Mouse (Mus musculus): ENCODE data around the gene Dcdc2a. TPM values are rescaled to one million over a fixed set of nuclear protein-coding genes. Genes with fewer than 3 reads are reported as not detected.

Gene Dcdc2a
- polyA plus RNA-seq (2015; fragmentation: Nextera tagmentation; extraction: Ambion mirVana): 0.31 and 0.45 TPM in 2 replicates

- Histone ChIP-seq H3K4me1 (peaks cover 16% of the 10 kb centered on the region), H3K27ac (no peak within 1 kb of the TSS), H3K9ac (peak within 1 kb of the TSS; percentile 10; the same call in 1 of the 2 replicates), H3K4me3 (peak within 1 kb of the TSS; percentile 46), H3K4me2 (peak within 1 kb of the TSS; percentile 95), H3K36me3 (no peaks in the 10 kb centered on the region), H3K27me3 (peaks cover 27% of the 10 kb centered on the region), H3K9me3 (no peaks in the 10 kb centered on the region)
- peak; percentile 30; the same call in 1 of the 2 replicates for ATAC-seq (ENCODE audit: insufficient number of reproducible peaks, low FRiP score, low TSS enrichment, low read depth)
- WGBS: 4% methylated on average over 58 of the region's 63 CpGs
These were observed at the start of gene Dcdc2a for GRCm38 (mm10) chr13:25055873-25056667. Gene Dcdc2a, plus strand, starts transcription at chr13:25056004.

- Histone ChIP-seq H3K9me3 (no peaks in the 10 kb centered on the region), H3K4me1 (no peaks in the 10 kb centered on the region), H3K36me3 (peaks cover 21% of the 10 kb centered on the region), H3K27ac (no peak overlapping the region), H3K4me3 (no peak overlapping the region), H3K27me3 (no peaks in the 10 kb centered on the region), H3K9ac (no peak overlapping the region), H3K4me2 (no peak overlapping the region)
- 76% methylated on average over 8 of the region's 8 CpGs for WGBS
- no peak for ATAC-seq (ENCODE audit: insufficient number of reproducible peaks, low FRiP score, low TSS enrichment, low read depth)
These were observed 48.7 kb upstream of the Dcdc2a start for GRCm38 (mm10) chr13:25007115-25007514.

- Histone ChIP-seq H3K4me2 (no peak overlapping the region), H3K4me1 (peaks cover 15% of the 10 kb centered on the region; the same call in 1 of the 2 replicates), H3K9me3 (no peaks in the 10 kb centered on the region), H3K27me3 (no peaks in the 10 kb centered on the region), H3K27ac (no peak overlapping the region), H3K36me3 (no peaks in the 10 kb centered on the region), H3K9ac (no peak overlapping the region), H3K4me3 (no peak overlapping the region)
- WGBS: 90% methylated on average over 9 of the region's 9 CpGs
- ATAC-seq (ENCODE audit: insufficient number of reproducible peaks, low FRiP score, low TSS enrichment, low read depth): no peak
These were observed 37.5 kb upstream of the Dcdc2a start for GRCm38 (mm10) chr13:25018316-25018715.

- peaks cover 15% of the 10 kb centered on the region; the same call in 1 of the 2 replicates for H3K4me1 ChIP-seq
- ATAC-seq (ENCODE audit: insufficient number of reproducible peaks, low FRiP score, low TSS enrichment, low read depth): peak; percentile 85
- no peaks in the 10 kb centered on the region for H3K36me3 ChIP-seq
- peak within 1 kb of the TSS; percentile 92 for H3K4me3 ChIP-seq
- H3K4me2 ChIP-seq: peak within 1 kb of the TSS; percentile 85
- WGBS: under 1% methylated on average over 79 of the region's 84 CpGs
- peak within 1 kb of the TSS; percentile 70 for H3K9ac ChIP-seq
- H3K27ac ChIP-seq: peak within 1 kb of the TSS; percentile 27; the same call in 1 of the 2 replicates
- H3K9me3 ChIP-seq: no peaks in the 10 kb centered on the region
- H3K27me3 ChIP-seq: no peaks in the 10 kb centered on the region
These were observed 35.8 kb upstream of the Dcdc2a start, which contains the start of gene Mrs2 for GRCm38 (mm10) chr13:25019793-25020539. Gene Mrs2, minus strand, starts transcription at chr13:25020379.

- Histone ChIP-seq H3K9me3 (no peaks in the 10 kb centered on the region), H3K36me3 (no peaks in the 10 kb centered on the region), H3K4me2 (peak overlapping the region; percentile 85), H3K27ac (no peak overlapping the region), H3K4me3 (peak overlapping the region; percentile 92), H3K9ac (peak overlapping the region; percentile 70; the same call in 1 of the 2 replicates), H3K4me1 (peaks cover 15% of the 10 kb centered on the region; the same call in 1 of the 2 replicates), H3K27me3 (no peaks in the 10 kb centered on the region)
- WGBS: 56% methylated on average over 4 of the region's 4 CpGs
- no peak for ATAC-seq (ENCODE audit: insufficient number of reproducible peaks, low FRiP score, low TSS enrichment, low read depth)
These were observed 35.3 kb upstream of the Dcdc2a start for GRCm38 (mm10) chr13:25020540-25020892.

- WGBS: 67% methylated on average over 4 of the region's 4 CpGs
These were observed 33.4 kb upstream of the Dcdc2a start for GRCm38 (mm10) chr13:25022386-25022785.

GRCm38 (mm10) chr13:25023129-25023528 lies 32.7 kb upstream of the Dcdc2a start:
- Histone ChIP-seq H3K4me3 (no peak overlapping the region), H3K36me3 (no peaks in the 10 kb centered on the region), H3K4me1 (peaks cover 15% of the 10 kb centered on the region; the same call in 1 of the 2 replicates), H3K27me3 (no peaks in the 10 kb centered on the region), H3K4me2 (no peak overlapping the region), H3K9ac (no peak overlapping the region), H3K9me3 (no peaks in the 10 kb centered on the region), H3K27ac (no peak overlapping the region)
- WGBS: 78% methylated on average over 3 of the region's 3 CpGs
- no peak for ATAC-seq (ENCODE audit: insufficient number of reproducible peaks, low FRiP score, low TSS enrichment, low read depth)

More at GRCm38 (mm10) chr13:25022386-25022785, 33.4 kb upstream of the Dcdc2a start:
- Histone ChIP-seq H3K36me3 (no peaks in the 10 kb centered on the region), H3K4me2 (no peak overlapping the region), H3K27me3 (no peaks in the 10 kb centered on the region), H3K27ac (no peak overlapping the region), H3K4me3 (no peak overlapping the region), H3K4me1 (peaks cover 15% of the 10 kb centered on the region; the same call in 1 of the 2 replicates), H3K9me3 (no peaks in the 10 kb centered on the region), H3K9ac (no peak overlapping the region)
- ATAC-seq (ENCODE audit: insufficient number of reproducible peaks, low FRiP score, low TSS enrichment, low read depth): no peak

GRCm38 (mm10) chr13:25024655-25025054 lies 31.1 kb upstream of the Dcdc2a start:
- no peaks in the 10 kb centered on the region for H3K27me3 ChIP-seq
- no peak overlapping the region for H3K4me3 ChIP-seq
- WGBS: 21% methylated on average over 2 of the region's 2 CpGs
- no peak overlapping the region for H3K9ac ChIP-seq
- H3K36me3 ChIP-seq: no peaks in the 10 kb centered on the region
- ATAC-seq (ENCODE audit: insufficient number of reproducible peaks, low FRiP score, low TSS enrichment, low read depth): no peak
- no peak overlapping the region for H3K27ac ChIP-seq
- H3K4me1 ChIP-seq: peaks cover 4% of the 10 kb centered on the region; the same call in 1 of the 2 replicates
- H3K9me3 ChIP-seq: no peaks in the 10 kb centered on the region
- no peak overlapping the region for H3K4me2 ChIP-seq

GRCm38 (mm10) chr13:25026409-25027113 lies 29.2 kb upstream of the Dcdc2a start:
- Histone ChIP-seq H3K4me3 (no peak overlapping the region), H3K9ac (no peak overlapping the region), H3K27me3 (no peaks in the 10 kb centered on the region), H3K9me3 (no peaks in the 10 kb centered on the region), H3K4me1 (no peaks in the 10 kb centered on the region), H3K27ac (no peak overlapping the region), H3K4me2 (no peak overlapping the region), H3K36me3 (no peaks in the 10 kb centered on the region)
- WGBS: 88% methylated on average over 6 of the region's 6 CpGs
- no peak for ATAC-seq (ENCODE audit: insufficient number of reproducible peaks, low FRiP score, low TSS enrichment, low read depth)

- no peak for ATAC-seq (ENCODE audit: insufficient number of reproducible peaks, low FRiP score, low TSS enrichment, low read depth)
- no peaks in the 10 kb centered on the region for H3K4me1 ChIP-seq
- H3K4me2 ChIP-seq: no peak overlapping the region
- H3K9ac ChIP-seq: no peak overlapping the region
- 69% methylated on average over 3 of the region's 3 CpGs for WGBS
- H3K27me3 ChIP-seq: no peaks in the 10 kb centered on the region
- no peak overlapping the region for H3K27ac ChIP-seq
- no peak overlapping the region for H3K4me3 ChIP-seq
- H3K36me3 ChIP-seq: no peaks in the 10 kb centered on the region
- H3K9me3 ChIP-seq: no peaks in the 10 kb centered on the region
These were observed 28.7 kb upstream of the Dcdc2a start for GRCm38 (mm10) chr13:25027114-25027425.

GRCm38 (mm10) chr13:25039488-25039887 lies 16.3 kb upstream of the Dcdc2a start:
- ATAC-seq (ENCODE audit: insufficient number of reproducible peaks, low FRiP score, low TSS enrichment, low read depth): no peak

More at GRCm38 (mm10) chr13:25039488-25039887, 16.3 kb upstream of the Dcdc2a start:
- no peak overlapping the region for H3K27ac ChIP-seq
- no peak overlapping the region for H3K4me3 ChIP-seq
- H3K4me1 ChIP-seq: no peaks in the 10 kb centered on the region
- 68% methylated on average over 2 of the region's 2 CpGs for WGBS
- no peak overlapping the region for H3K4me2 ChIP-seq
- H3K36me3 ChIP-seq: no peaks in the 10 kb centered on the region
- no peak overlapping the region for H3K9ac ChIP-seq
- no peaks in the 10 kb centered on the region for H3K9me3 ChIP-seq
- H3K27me3 ChIP-seq: no peaks in the 10 kb centered on the region

Data from limb, embryonic 15.5 days (tissue).